Mouse (Mus musculus) cerebellum, adult 18-20 months (tissue): ENCODE results near the gene Nhsl1.
"Not testable (repeated sequence)": the region's sequence is repeated elsewhere in the genome, so short reads cannot be mapped to it uniquely, and the experiment has no call there.

Experiments
- DNase-seq, 2 experiments: peaks; one replicate each; pipeline ENCODE4 v3.0.0; 2021

The Nhsl1 gene

DNA sequence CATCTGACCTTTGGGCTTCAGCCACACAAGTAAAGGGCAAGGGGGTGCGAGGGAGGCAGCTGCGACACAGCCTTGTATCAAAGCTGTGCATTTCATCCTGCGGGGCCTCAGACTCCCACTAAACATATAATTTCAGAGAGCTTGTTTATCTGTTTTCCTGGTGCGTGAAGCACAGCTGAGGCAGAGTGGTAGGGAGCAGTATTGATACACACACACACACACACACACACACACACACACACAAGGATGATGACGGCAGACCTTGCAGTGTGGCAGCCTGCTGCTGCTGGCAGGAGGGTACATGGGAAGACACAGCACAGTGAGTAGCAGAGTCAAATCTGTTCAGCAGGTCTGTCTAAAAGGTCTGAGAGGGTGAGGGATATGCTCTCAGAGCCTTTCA, 85.9 kb downstream of the Nhsl1 start:
- no peak for DNase-seq

DNA sequence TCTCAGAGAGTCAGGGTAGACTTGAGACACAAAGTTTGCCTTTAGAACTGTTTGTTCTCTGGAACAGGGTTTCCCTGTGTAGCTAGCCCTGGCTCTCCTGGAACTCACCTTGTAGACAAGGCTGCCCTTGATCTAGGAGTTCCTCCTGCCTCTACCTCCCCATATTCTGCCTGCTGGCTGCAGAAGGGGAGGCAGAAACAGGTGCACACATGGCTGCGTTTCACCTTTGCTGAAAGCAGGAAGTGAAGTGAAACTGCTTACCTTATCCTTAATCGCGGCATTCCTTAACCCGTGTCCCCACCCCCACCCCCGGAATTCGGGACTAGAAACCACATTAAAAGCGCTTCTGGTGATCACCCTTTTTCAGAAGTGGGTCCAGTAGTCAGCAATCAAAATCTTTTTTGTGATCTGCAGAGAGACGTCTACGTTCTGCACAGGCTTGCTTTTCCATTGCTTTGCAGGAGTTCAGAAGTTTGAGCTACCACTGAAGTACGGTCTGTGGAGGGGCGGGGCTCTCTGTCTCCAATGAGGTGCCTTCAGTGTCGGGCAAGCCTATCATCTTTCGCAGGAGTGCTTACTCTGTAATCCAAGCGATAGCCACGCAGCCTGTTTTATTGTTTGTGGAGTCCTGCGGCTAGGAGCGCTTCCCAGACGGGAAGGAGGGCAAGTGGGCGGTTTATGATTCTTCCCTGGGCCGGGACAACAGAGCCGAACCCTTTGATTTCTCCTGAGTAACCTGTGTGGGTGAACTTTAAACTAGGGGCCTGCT, 88.5 kb downstream of the Nhsl1 start:
- DNase-seq = peak; percentile 66 to 70

DNA sequence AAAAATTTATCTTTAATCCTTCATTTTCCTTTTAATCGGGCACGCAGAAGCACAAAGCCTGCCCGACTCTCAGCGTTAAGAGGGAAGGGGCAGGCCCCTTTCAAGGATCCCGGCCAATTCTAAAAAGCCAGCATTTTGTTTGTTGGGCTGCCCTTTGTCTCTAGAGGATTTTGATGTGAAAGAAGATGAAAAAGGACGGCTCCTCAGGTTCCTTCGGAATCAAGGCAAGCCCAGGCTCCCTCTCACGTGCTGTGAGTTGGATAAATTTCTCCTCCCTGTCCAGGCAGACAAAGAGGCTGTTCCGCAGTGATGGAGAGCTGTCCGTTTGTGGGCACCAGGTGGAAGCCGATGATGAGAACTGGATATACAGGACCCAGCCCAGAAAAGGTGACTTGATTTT, 89.3 kb downstream of the Nhsl1 start:
- no peak for DNase-seq

- peak in 1 of 2 experiments; percentile 35 for DNase-seq
Measured at GRCm38 (mm10) chr10:18408635-18409034, 89.8 kb downstream of the Nhsl1 start.

DNA sequence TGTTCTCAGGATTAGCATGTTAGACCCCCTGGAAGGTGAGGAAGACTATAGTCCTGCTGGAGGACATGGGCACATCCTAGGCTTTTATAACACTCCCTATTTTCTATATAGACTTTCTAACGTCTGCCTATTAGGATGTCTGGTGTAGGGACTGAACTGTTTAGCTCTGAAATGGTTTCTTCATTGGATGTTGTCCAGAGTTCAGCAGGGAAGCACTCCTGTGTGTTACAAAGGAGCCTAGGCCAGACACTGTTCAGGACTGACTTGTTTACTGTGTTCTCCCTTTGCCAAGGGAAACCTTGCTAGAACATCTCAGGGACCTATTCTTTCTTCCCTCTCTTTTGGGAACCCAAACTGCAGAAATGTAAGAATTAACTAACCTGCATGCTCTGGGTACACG, 90.3 kb downstream of the Nhsl1 start:
- peak in 1 of 2 experiments; percentile 34 for DNase-seq

GRCm38 (mm10) chr10:18411266-18411665, 92.5 kb downstream of the Nhsl1 start:
- no peak for DNase-seq

DNA sequence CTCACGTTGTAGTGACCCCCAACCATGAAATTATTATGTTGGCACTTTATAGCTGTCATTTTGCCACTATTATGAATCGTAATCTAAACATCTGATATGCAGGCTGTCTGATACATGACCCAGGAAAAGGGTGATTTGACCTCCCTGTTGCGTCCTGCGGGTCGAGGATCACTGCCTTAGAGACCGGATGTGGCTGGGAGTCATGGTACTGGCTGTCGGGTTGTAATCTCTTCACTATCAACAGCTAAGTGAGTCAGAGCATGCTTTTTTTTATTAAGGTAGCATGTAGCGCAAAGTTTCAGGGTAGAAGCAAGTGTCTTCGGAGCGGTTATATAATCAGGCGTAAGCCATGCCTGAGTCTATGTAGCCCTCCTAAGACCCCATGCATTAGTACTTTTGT, 97.2 kb downstream of the Nhsl1 start:
- no peak for DNase-seq

GRCm38 (mm10) chr10:18418160-18418559, 99.4 kb downstream of the Nhsl1 start:
- no peak for DNase-seq

GRCm38 (mm10) chr10:18419508-18419907, 100.7 kb downstream of the Nhsl1 start:
- no peak for DNase-seq

- no peak for DNase-seq
Measured at GRCm38 (mm10) chr10:18420259-18421000, 101.6 kb downstream of the Nhsl1 start.

- no peak for DNase-seq
Measured at GRCm38 (mm10) chr10:18422968-18423367, 104.2 kb downstream of the Nhsl1 start.

DNA sequence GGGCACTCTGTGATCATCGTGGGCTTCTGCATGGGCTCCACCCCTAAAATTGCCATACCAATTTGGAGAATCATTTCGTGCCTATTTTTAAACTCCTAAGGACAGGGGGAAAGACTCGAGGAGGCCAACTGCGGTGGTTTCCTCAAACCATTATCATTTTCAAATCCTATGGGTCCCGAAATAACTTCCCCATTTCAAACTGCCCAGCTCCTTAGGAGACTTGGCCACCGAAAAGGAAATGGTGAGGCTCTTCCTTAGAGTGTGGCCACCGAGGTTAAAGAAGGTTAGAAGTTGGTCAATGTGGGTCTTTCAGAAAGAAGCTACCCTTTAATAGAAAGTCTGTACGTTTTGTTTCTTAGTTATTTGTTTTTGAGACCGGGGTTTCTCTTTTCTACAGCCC, 104.8 kb downstream of the Nhsl1 start:
- no peak for DNase-seq

DNA sequence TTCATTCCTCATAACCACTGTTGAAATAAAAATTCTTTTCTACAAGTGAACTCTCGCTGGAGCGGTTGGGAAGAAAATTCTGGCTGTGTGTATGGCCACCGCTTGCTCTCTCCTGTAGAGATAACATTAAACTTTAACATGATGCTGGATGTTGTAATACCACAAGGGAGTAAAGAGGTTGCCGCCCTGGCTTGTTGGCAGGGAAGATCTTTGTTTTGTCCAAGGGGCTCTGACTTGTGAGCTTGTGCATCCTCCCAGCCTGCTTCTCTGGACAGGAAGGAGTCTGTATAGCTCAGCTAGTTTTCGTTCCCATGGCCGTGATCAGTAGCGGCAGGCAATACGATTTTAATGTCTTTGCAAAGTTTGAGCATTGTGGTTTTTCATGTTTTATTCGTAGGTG, 109.1 kb downstream of the Nhsl1 start:
- DNase-seq = no peak

DNA sequence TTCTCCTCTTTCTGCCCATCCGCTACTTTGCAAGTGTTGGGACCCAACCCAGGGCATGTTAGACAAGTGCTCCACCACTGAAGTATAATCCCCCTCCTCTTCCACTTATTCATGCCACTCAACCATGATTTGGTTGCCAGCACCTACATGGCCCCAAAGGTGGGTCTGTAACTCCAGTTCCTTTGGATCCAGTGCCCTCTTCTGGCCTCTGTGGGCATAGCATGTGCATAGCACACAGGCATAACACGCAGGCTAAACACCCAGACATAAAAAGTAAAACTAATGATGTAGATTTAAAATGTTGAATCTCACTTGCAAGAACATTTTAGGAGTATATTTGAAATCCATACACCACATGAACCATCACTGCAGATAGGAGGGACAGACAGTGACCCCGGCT, 110.7 kb downstream of the Nhsl1 start:
- no peak for DNase-seq

- no peak for DNase-seq
Measured at GRCm38 (mm10) chr10:18430141-18430540, 111.4 kb downstream of the Nhsl1 start.

GRCm38 (mm10) chr10:18430973-18431372, 112.2 kb downstream of the Nhsl1 start:
- peak; percentile 51 to 52 for DNase-seq

- no peak for DNase-seq
Measured at GRCm38 (mm10) chr10:18431546-18431945, 112.8 kb downstream of the Nhsl1 start.

GRCm38 (mm10) chr10:18435454-18435853, 116.7 kb downstream of the Nhsl1 start:
- no peak for DNase-seq

DNA sequence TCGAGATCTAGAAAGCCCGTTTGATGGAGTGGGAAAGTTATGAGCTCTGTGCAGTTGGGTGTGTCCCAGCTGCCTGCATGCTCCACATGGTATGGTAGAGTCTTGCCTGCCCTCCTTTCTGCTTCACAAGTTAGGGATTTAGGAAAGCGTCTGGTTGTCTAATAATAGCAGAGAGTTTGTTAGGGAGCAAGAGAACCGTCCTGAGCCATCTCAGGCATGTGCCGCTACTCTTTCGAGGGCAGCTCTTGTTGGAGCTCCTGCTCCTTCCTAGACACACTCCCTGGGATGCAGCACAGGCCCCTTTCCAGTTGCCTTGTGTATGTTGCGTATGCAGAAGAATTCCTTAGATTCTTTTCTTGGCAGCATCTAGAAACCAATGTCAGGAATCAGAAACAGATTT, 117.2 kb downstream of the Nhsl1 start:
- DNase-seq = no peak

- no peak for DNase-seq
Measured at GRCm38 (mm10) chr10:18437584-18437983, 118.8 kb downstream of the Nhsl1 start.

DNA sequence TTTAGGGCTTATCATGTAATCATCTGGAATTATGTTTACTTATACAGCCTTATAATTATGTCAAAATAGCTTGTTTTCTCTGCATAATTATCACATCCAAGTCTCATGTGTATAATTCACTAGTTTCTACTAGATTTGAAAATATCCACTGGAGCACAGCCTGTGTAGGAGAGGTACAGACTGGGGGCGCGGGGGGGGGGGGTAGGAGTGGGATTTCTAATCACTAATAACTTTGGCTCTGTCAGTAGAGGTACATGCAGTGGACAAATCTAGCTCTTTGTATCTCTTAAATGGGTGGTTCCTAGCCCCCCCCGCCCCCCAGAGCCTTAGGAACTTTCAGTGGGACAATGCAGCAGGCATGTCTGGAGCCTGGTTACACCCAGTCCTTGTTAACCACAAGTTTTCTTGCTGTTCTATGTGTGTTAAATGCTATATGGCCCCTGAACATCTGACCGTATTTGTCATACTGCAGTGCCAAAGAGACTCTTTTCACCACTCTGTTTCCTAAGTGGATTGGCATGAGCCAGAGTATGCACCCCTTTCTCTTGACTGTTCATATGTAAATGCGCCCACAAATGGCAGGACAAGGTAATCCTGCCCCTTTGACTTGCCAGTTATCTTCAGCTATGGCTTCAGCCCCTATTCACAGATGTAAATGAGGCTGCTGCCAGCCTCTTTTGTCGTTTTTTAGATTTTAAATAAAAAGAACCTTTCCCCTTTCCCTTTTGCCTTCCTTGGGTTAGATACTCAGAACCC, 127.0 kb downstream of the Nhsl1 start:
- no peak for DNase-seq

- no peak for DNase-seq
Measured at GRCm38 (mm10) chr10:18446359-18446820, 127.6 kb downstream of the Nhsl1 start.

DNA sequence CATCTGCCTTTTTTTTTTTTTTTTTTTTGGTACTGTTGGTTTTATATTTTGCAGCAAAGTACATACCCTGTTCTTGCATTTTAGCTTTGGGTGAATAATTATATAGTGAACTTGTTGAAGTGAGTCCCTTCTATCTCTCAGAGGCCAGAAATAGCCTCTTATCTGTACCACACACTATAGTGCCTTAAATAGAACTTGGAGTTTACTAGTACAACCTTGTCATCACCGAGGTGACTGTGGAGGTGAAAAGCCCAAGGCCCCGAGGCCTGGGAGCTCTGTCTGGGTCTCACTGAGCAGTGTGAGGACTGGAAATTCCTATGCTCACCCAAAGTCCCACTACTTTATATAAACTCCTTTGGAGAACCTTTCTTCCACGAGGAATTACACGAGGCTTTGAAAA, 128.5 kb downstream of the Nhsl1 start:
- no peak for DNase-seq

DNA sequence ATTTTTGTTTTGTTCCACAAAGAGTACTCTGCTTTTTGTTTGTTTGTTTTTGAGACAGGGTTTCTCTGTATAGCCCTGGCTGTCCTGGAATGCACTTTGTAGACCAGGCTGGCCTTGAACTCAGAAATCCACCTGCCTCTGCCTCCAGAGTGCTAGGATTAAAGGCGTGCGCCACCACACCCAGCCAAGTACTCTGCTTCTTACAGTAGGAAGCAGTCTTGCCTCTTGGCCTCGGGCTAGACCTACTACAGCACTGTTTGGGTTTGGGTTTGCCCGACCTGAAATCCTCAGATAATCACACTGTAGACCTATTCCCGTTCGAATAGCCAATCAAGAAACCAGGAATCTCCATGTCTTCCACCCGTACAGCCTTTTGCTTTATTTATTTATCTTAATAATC, 130.1 kb downstream of the Nhsl1 start:
- not testable (repeated sequence) for DNase-seq
